In genomic region chr3:94038241-94038640, GRCm38 (mm10) we compare ENCODE assay signal across 24 mouse cellular contexts. TPM values are rescaled to one million over a fixed set of nuclear protein-coding genes. Genes with fewer than 3 reads are reported as not detected.
"Had no signal": no experiment of that assay in that cellular context is flagged by ENCODE, and none has a peak within 500 bp of the region (broad histone marks: within the 10 kb centered on the region; RNA-seq: fewer than 3 reads in every experiment).

No protein-coding gene starts in this region.

RNA-seq across cellular contexts. Expression of gene Gm9125, which starts 16.4 kb away (rescaled TPM):
- polyA plus RNA-seq: heart, embryonic 10.5 days; heart, embryonic 11.5 days; heart, embryonic 12.5 days; heart, embryonic 13.5 days; heart, embryonic 14.5 days; heart, embryonic 15.5 days; heart, embryonic 16.5 days; heart, postnatal 0 days; hindbrain, embryonic 10.5 days; hindbrain, embryonic 11.5 days; hindbrain, embryonic 12.5 days; hindbrain, embryonic 13.5 days; hindbrain, embryonic 14.5 days; hindbrain, embryonic 15.5 days; hindbrain, embryonic 16.5 days; hindbrain, postnatal 0 days; inflammation-experienced regulatory T-cells, adult 6 months; intestine, embryonic 15.5 days; kidney, adult 2 months; kidney, postnatal 0 days had no signal

RNA-seq across cellular contexts. Expression of gene Gm10697, which starts 34.2 kb away (rescaled TPM):
- polyA plus RNA-seq: heart, embryonic 10.5 days; heart, embryonic 11.5 days; heart, embryonic 12.5 days; heart, embryonic 13.5 days; heart, embryonic 14.5 days; heart, embryonic 15.5 days; heart, embryonic 16.5 days; heart, postnatal 0 days; hindbrain, embryonic 10.5 days; hindbrain, embryonic 11.5 days; hindbrain, embryonic 12.5 days; hindbrain, embryonic 13.5 days; hindbrain, embryonic 14.5 days; hindbrain, embryonic 15.5 days; hindbrain, embryonic 16.5 days; hindbrain, postnatal 0 days; inflammation-experienced regulatory T-cells, adult 6 months; intestine, embryonic 14.5 days; intestine, embryonic 15.5 days; intestine, embryonic 16.5 days; intestine, postnatal 0 days; kidney, adult 2 months; kidney, postnatal 0 days; large intestine, adult 2 months had no signal
